Mouse (Mus musculus): Measurements from ENCODE around the gene Dhrs7b.

DNA sequence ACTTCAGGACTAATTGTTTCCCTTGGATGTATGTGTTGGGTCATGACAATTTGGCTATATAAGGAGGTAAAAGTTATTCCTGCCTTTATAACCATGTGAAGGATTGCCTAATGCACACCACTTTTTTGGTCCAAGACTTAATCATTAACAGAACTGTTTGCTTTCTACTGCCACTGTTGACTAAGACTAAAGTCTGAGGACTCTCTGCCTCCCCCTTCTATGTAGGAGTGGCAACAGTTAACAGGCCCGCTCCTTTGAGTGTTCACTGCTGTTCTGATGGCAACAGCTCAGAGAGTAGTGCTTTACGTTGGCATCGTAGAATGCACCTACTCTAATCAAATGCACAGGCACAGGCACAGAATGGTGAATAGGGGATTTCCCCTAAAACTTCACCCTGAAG is 5.2 kb upstream of the Dhrs7b start:
- peak; percentile 9; the same call in 1 of the 2 replicates for TF ChIP-seq CTCF (IDR thresholded peaks at IDR 0.05)
- TF ChIP-seq EP300 (IDR thresholded peaks at IDR 0.05): peak; percentile 76

Data from lung, postnatal 0 days (tissue).